Mouse (Mus musculus) cerebellum, adult 11-12 months (tissue): ENCODE measurements around the gene Ttc16.
A peak's percentile ranks its signal among the peaks of the same experiment; 100 is the strongest.

ENCODE experiments used
- DNase-seq: peaks from one replicate; pipeline ENCODE4 v3.0.0; 2022

The Ttc16 gene

DNA sequence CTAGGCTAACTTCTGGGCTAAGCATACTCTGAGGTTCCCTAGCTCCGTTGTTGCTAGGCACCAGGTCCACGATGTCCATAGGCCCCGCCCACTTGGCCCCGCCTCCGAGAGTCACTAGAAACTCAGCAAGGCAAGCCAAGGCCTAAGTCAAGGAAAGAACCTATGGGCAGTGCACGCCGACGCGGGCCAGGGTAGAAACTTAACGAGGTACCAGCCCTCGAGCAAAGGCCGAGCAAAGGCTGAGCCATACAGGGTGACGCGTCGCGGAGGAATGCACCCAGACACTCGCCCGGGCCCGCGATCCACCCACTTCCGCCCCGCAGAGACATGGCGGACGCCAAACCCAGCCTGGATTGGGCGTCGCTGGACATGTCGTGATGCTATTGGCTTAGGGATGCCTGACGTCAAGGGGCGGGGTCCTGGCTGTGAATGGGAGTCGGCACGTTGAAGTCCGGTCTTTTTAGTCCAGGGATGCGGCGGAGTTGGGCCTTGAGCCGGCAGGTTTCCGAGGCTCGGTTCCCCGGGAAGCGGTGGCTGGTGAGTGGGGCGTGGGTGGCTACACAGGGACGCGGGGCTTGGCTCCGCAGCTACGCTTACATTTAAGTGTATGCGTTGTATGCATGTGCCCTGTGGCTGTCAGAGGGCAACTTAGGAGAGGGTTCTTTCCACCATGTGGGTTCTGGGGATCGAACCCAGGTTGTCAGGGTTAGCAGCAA is at the start of gene Ttc16, which contains the start of gene Ptrh1:
TSS of gene Ttc16 (minus strand) at position 275 of the 716 bp plus-strand sequence.
TSS of gene Ptrh1 (plus strand) at position 428 of the 716 bp plus-strand sequence.
- DNase-seq: peak; percentile 96

DNA sequence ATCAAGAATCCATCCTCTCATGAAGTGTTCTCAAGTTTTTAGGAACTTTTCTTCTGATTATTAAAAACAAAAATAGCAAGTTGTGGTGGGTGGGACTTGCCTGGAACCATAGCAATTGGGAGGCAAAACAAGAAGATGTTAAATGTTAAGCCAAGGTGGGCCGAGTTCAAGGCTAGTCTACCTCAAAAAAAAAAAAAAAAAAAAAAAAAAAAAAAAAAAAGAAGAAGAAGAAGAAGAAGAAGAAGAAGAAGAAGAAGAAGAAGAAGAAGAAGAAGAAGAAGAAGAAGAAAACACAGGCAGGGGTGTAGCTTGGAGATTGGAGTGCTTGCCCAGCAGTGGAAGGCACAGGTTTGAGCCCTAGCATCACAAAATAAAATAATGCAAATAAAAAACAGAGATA is 49.3 kb upstream of the Ttc16 start:
- no peak for DNase-seq

DNA sequence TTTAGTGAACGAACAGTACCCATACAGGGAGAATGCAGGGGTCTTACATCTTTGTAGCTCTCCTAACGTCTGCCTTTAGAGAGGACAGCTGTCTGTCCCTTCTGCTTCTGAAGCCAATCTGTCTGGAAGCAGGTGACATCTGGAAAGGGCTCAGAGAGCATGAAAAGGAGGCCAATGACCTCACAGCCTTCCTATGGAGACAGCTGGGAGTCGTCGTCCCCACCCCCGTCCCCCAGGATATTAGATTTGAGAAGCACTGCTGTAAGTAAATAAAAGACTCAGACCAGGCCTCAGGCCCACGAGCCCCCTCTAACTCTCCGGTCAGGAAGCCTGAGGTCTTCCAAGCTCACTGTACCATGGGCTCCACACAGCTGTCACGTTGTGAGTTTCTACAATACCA is 48.7 kb upstream of the Ttc16 start:
- DNase-seq: no peak

DNA sequence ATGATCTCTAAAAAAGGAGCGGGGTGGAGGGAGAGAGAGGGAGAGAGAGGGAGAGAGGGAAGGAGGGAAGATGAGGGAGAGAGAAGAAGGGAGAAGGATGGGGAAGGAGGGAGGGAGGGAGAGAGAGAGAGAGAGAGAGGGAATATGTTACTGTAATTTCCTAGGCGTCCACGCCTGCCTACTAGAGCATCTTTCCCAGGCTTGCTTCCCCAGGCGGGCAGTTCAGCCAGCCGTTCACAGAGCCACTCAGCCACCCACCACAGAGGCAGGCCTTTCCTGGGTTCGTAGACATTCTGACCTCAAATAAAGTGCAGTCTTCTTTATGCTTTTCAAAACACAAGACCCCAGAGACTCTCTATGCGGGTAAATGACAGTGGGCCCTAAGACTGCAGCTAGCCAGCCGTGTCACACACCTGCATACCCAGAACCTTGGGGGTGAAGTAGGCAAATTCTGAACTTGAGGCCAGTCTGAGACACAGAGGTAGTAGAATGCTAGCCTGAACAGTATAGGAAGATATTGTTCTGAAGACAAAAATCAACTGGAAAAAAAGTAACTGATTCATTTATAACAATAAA is 48.2 kb upstream of the Ttc16 start:
- DNase-seq: no peak

DNA sequence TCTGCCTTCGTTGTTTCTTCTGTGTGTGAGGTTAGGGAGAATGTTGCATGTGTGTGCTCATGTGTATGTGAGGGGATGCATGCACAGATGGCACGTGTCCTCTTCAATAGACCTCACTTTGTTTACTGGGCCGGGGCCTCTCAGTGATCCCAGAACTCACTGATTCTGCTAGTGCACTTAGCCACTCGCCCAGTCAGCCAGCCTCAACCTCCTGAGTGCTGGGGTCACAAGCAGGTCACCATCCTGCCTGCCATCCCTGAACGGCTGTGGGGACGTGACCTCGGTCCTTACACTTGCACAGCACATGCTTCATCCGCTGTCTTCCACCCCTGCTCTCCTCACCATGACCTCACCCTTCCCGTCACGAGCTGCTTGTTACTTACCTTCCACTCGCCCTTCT is 47.7 kb upstream of the Ttc16 start:
- no peak for DNase-seq

DNA sequence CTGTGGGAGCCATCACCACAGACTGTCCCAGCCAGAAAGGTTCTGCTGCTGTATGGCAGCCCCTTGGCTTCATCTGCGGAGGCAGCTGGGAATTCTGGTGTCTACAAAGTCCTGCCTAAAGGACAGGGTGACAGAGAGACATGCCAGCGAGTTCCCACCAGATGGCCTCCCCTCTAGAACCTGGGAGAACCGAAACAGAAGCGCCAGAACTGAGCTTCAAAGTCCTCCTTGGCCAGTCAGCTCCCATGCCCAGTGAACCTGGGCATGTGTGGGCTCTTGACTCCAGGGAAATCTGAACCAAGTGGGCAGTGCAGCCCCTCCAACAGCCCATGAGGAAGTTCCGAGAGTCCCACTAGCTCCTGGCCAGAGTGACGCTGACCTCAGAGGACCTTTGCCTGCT is 47.2 kb upstream of the Ttc16 start:
- DNase-seq: peak; percentile 73

DNA sequence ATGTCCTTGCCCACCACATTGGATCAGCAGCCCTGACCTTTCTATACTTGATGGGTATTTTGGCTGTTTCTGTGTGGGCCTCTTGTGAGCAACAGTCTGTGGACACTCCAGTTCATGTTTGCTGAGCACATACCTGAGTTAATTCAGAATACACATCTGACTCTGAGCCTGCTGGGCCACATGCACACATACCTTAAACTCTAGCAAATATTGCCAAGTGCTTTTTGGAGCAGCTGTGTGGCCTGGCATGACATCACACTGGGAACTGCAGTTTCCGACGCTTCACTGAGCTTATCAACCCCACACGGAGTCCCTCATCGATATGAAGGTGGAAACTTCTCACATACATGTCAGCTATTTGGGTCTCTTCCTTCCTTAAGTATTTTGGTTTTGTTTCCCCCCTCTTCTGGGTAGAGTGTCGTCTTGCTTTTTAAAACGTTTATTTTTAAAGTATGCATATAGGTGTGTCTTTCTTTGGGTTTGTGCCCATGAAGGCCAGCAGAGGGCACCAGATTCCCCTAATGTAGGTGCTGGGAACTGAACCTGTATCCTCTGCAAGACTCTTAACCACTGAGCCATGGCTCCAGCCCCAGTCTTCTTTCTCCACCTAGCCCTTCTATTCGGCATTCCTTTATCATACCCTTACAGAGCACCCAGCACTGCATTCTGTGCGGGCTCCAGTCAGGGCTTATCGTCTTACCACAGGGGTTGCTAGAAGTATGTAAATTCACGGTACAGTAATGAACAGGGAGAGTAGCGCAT is 45.8 kb upstream of the Ttc16 start:
- DNase-seq: no peak

DNA sequence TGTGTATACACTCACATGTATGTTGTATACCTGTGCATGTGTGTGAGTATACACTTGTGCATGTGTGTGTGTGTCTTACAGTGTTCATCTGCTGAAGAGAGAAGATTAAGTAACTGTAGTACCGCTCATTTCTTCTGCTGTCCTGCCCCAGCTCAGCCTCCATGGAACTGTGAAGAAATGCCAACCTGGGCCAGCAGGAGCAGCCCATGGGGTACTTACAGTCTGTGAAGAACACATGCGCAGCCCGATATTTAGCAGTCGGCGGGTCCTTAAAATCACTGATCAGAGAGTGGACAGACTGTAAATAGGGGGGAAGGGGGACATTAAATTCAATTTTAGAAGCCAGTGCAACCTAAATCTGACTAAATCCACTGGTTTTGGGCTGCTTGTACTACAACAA is 42.8 kb upstream of the Ttc16 start:
- no peak for DNase-seq

DNA sequence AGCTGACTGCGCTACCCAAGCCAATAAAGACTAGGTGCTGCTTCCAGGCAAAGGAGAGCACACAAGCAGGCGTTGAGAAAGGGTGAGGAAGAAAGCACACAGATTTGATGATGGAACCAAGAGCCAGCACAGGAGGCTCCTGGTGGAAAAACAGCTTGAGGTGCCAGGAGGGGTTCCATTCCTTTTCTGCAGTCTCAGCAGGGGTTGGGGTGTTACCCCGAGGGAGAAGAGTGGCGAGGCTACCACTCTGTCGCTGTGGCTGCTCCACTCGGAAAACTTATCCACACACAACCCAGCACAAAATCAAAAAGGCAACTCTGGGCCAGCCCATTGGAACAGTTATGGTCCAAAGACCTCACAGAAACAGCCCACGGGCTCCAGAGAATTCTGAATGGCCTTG is 42.2 kb upstream of the Ttc16 start:
- no peak for DNase-seq

DNA sequence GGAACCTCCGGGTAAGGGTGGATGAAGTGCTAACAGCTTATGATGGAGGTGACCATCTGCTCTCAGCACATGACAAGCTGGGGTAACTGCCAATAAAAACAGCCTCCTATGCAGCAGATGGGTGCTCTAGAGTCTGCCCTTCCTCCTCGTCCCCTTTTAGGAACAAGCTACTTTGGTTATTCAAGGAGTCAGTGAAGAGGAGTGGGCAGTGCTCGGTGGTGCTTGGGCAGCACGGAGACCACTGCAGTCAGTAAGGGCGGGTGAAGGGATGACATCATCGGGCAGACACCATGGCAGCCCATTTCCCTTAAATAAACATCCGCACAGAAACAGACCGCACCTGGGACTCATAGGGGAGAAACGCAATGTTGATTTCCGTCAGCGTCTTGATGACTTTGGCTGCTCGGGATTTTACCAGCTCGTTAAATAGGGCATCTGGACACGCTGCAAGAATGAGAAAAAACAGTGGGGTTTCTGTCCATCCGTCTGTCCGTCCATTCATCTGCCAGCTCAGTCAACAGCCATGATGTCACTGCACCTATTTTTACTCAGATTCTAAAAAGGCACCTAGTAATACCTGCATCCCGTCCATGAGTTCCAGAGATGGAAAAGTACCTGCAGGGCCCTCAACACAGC is 41.6 kb upstream of the Ttc16 start:
- peak; percentile 92 for DNase-seq

DNA sequence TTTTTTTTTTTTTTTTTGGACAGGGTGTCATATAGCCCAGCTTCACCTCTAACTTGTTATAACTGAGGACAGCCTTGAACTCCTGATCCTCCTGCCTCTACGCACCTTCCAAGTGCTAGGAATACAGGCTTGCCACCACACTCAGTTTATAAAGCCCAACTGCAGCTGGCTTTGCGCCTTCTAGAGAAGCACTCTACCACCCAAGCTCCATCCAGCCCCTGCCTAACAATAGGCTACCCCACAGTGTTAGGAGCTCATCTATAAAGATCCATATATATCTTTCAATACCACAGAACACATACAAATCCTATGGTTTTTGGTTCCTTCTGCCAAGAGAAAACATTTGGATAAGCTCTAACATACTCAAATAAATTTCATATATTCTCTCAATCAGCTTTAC is 41.1 kb upstream of the Ttc16 start:
- no peak for DNase-seq

DNA sequence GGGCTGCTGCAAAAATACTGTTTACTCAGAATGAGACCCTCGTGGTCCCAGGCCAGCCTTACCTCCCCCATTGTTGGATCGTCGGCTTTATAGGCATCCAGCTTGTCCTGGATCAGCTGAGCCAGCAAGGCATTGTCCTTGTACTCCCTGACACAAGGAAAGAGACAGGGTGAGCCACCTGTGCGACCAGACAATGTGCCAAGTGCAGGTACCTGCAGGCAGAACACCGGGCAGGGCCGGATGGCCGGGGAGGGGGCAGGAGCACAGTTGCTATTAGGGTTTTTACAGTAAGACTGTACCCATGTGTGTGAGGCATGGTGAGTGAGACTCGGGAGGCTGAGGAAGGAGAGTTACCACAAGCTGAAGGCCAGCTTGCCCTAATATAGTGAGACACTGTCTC is 36.5 kb upstream of the Ttc16 start:
- peak; percentile 86 for DNase-seq

DNA sequence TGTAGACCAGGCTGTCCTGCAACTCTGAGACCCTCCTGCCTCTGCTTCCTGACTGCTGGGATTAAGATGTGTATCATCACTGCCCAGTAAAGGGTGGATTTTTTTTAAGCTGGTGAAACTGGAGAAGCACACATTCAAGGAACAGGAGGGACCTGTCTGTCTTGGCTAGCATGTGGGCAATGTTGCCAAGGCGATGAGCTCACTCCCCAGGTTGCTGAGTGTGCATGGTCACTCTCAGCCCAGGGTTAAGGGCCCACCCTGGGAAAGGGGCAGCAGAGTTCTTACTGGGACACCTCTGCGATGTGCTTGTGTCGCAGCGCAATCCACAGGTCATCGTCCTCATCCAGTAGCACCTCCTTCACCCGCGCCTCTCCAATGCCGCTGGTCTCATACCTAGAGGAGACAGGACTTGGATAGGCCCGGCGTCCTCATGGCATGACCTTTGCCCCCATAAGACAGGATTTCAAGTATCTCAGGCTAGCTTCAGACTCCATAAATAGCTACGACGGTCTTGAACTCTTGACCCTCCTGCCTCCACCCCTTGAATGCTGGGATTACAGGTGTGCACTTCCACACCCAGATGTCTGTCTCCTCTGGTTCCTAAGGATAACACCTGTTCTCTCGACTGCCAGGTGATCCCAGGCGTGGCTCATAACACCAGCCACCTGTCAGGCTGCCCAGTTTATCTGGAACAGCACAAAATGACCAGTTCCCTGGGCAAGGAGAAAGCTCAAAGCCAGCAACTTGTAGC is 33.6 kb upstream of the Ttc16 start:
- no peak for DNase-seq

DNA sequence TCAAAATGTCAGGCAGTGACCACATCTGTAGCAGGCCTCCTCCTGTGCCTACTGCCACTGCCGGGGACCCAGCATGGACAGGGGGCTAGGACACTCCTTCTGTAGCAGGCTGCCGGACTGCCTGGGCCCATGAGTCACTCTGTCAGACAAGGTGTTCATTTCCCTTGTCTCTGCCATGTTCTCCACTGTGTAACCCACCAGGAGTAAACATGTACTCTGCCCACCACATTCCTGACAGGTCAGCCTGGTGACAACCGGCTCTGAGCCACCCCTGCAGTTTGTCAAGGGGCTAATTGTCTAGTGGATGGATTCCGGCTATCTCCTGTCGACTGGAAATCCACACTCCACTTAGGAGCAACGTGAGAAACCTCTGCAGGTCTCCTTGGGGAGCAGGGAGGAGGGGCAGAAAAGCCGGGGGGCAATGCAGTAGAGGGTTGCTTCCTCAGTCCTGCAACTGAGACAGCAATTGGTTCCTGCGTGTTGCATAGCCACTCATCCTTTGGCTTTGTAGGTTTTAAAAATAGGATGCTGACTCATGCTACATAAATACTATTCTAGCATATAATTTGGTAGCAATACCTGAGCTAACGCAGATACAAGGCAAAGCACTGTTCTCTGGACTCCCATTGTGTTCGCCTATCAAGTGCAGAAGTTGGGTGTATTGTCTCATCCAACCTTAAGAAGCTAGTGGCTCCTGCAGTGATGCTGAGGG is 23.0 kb upstream of the Ttc16 start:
- DNase-seq: no peak

DNA sequence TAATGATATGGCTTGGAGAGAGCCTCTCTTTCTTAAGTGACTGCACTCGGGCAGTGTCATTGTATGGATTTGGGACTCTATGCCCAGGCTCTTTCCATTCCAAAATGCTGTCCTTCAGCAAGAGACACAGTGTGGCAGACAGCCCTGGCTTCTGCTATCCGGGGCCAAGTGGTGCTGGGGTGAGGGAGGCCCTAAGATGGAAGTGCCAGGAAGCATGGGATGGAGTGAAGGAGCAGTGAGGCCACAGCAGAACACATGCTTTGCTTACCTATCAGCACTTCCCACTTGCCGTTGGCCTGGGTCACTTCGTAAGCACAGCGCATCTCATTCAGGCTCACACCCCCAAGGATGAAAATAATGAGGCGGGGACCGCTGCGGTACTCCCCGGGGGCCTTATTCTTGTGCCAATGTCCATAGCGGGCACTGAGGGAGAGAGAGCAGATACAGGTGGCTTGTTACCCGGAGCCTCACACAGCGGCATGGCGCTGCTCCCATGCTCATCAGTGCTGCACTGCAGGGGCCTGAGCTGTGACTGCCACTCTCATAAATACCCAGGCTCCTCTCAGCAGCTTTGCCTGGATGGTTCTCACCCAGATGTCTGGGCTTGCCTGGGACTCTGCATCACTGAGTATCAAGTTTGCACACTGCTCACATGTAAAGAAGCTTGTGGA is 20.4 kb upstream of the Ttc16 start:
- peak; percentile 63 for DNase-seq

DNA sequence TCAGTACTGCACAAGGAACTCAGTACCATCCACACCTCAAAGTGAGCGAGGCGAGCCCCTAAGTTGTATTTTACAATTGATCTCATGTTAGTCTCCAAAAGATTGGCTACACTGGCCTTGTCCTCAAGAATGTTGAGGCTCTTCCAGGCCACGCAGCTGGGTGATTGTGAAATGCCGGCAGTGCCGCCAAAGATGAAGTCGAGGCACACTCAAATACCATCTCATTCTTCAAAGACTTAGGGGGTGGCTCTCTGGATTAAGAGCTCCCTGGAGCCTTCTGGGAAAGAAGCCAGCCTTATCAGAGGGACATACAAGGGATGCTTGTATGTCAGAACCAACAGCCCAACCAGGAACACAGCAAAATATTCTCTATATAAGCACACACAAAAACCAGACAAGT is 15.9 kb upstream of the Ttc16 start:
- no peak for DNase-seq

DNA sequence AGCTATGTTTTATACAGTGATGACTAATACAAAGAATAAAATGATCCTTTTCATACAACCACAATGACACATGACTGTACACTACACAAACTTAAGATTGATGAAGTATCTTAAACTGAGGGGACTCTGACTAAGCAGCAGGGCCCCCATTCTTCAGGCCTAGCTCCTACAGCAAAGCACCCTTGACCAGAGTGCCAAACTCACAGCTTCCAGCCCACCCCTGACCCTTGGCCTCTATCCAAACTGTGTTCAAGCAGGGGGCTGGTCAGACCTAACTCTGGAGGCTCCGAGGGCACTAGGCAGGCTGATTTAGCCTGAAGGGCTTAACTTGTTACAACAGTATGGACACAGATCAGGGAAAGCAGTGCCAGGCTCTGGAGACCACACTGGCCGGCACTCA is 13.1 kb upstream of the Ttc16 start:
- no peak for DNase-seq

DNA sequence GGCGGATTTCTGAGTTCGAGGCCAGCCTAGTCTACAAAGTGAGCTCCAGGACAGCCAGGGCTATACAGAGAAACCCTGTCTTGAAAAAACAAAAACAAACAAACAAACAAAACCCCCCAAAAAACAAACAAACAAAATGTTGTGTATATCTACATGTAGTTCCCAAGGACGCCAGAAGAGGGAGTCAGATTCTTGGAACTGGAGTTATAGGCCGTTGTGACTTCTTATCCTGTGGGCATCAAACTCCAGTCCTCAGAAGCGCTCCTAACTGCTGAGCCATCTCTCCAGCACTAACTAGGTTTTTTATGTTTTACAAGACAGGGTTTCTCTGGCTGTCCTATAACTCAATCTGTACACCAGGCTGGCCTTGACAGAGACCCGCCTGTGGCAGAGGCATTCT is 11.7 kb upstream of the Ttc16 start:
- no peak for DNase-seq

DNA sequence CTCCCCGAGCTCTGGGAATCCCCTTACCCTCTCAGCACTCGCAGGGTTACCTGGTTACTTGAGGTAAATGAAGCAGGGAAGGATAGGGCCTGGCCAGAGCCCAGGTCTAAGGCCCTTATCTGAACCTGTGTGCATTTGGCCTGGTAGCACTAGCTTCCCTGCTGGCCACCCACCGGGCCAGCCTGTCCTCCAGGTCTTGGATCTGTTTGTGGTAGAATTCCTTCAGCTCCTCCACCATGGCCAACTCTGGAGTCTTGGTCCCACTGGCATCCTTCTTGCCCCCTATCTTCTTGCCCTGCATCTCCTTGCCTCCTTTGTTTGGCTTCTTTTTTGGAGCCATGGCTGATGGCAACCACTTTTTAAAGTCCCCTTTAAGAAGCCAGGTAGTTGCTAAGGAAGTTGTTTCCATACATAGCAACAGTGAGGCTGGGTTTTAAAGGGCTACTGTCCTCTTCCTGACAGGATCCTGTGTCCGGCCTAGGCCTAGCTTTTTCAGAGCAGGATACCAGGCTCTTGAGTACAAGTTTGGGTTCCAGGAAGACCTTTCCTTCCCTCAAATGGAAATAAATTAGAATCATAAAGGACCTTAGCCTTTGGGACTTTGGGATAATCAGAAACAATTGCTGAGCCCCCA is 8.7 kb upstream of the Ttc16 start, which contains the start of gene Cfap157:
TSS of gene Cfap157 (minus strand) at position 381 of the 634 bp plus-strand sequence.
- no peak for DNase-seq

DNA sequence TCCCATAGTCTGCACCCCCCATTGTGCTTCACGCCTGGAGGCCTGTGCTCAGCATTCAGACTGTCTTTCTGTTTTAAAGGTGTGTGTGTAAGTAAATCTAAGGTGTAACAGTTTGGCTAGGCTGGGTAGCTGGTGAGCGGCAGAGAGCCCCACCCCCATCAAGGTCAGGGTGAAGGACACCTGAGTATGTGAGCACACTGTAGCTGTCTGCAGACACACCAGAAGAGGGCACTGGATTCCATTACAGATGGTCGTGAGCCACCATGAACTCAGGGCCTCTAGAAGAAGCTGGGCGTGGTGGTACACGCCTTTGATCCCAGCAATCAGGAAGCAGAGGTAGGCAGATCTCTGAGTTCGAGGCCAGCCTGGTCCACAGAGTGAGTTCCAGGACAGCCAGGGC is 6.3 kb upstream of the Ttc16 start:
- DNase-seq: no peak

DNA sequence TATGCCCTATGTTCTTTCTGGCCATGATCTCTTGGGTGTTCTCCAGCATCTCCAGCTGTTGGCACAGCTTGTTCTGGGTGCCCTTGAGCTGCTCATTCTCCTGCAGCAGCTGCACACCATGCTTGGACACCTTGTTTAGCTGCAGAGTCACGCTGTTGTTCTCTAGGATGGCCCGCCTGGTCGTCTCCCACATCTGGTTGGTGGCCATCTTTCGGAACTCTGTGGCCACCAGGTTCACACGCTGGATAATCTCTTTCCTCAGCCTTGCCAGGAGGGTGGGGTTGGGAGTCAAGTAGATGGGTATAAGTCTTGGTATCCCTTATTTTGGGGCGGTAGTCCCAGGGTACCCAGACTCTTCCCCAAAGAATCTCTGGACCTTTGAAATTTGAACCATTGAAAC is 4.3 kb upstream of the Ttc16 start:
- DNase-seq: no peak
